Mouse (Mus musculus) brain, embryonic 14.5 days (tissue): Measurements from ENCODE around the gene Pla2g7.

Experiments
- CTCF ChIP-seq: fragments of 200-500 bp; IDR thresholded peaks from 2 replicates; pipeline ENCODE4 v1.5.1; 2012; ENCODE audit warnings: inconsistent platforms, mild to moderate bottlenecking, moderate library complexity, borderline replicate concordance; ENCODE audit not compliant: insufficient read depth, insufficient read length; ENCODE audit errors: extremely low read depth
- POLR2A ChIP-seq: fragments of 200-500 bp; IDR thresholded peaks from 2 replicates; pipeline ENCODE4 v1.6.1; 2012; ENCODE audit warnings: mild to moderate bottlenecking, inconsistent platforms, borderline replicate concordance; ENCODE audit not compliant: poor library complexity, insufficient read depth, insufficient read length, severe bottlenecking; ENCODE audit errors: extremely low read depth

DNA sequence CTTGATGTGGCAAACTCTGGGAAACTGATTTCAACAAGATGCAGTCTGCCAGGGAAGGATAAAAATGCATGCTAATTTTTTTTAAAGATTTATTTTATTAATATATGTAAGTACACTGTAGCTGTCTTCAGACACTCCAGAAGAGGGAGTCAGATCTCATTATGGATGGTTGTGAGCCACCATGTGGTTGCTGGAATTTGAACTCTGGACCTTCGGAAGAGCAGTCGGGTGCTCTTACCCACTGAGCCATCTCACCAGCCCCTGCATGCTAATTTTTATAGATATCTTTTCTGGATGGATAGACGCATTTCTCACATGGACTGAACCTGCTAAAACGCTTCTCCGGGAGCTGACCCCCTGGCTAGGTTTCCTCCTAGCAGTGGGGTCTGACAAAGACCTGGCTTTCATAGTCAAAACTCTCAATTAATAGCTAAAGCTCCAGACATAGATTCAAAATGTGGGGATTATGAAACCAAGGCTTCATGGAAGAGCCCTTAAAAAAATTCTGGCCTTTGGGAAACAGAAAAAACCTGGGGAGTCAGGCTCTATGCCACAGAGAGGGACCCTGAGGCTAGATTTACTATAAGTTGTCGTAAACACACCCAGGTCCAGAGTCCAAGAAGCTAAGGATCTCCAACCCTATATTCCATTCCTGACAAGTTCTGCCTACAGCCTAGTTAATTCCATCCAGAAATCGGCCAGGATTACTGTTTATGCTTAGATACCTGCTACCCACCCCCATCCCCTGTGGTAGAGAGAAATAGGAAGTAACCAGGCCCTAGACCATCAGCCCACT is 4.5 kb upstream of the Pla2g7 start:
- TF ChIP-seq CTCF (no peak), POLR2A (no peak)
